ENCODE assay signal across 32 mouse cellular contexts in the genomic region with DNA sequence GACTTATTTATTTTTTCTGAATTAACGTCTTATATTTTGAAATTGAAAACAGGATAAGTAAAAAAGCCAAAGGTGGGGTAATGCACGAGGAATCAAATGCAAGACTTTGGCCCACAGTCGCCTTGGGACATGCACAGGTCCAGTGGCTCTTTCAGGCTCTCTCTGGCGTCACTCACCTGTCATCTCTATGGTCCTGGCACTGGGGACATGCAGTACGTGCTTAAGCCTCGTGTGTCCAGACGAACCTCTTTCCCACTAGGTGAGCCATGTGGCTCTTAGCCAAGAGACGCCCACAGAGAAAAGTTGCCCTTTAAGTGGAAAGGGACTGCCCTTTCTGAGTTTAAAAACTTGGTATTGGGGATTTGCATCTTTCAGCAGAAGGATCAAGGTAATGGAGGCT. TPM values are rescaled to one million over a fixed set of nuclear protein-coding genes. Genes with fewer than 3 reads are reported as not detected.
DNase-seq lines count a peak whose midpoint lies in the region; ATAC-seq and TF ChIP-seq lines count a peak whose summit lies in the region.
"Had no signal": no experiment of that assay in that cellular context is flagged by ENCODE, and none has a peak within 500 bp of the region (broad histone marks: within the 10 kb centered on the region; RNA-seq: fewer than 3 reads in every experiment).

No protein-coding gene starts in this region.

- 66% methylated on average over 8 of the region's 8 CpGs for WGBS in heart, embryonic 11.5 days (ENCODE audit: insufficient replicate concordance)
- 58% methylated on average over 8 of the region's 8 CpGs for WGBS in liver, embryonic 16.5 days (ENCODE audit: insufficient replicate concordance)
- 71% methylated on average over 8 of the region's 8 CpGs for WGBS in liver, embryonic 12.5 days (ENCODE audit: insufficient replicate concordance)
- WGBS in stomach, postnatal 0 days = 67% methylated on average over 8 of the region's 8 CpGs

- no peak for TF ChIP-seq CTCF in stomach, postnatal 0 days (IDR thresholded peaks at IDR 0.05; ENCODE audit: low read depth)

- H3K27ac ChIP-seq in heart, embryonic 11.5 days (ENCODE audit: low read depth, low read length) = no peak overlapping the region
- H3K27ac ChIP-seq in liver, embryonic 16.5 days (ENCODE audit: low read length) = no peak overlapping the region
- no peak overlapping the region for H3K27ac ChIP-seq in liver, embryonic 12.5 days
- peak overlapping the region; percentile 86 for H3K27ac ChIP-seq in brown adipose tissue, adult 24 weeks (replicated peaks; ENCODE audit: low read depth, low read length)
- no peak overlapping the region for H3K27ac ChIP-seq in stomach, postnatal 0 days (replicated peaks)
- H3K27ac ChIP-seq: embryonic facial prominence, embryonic 13.5 days; embryonic facial prominence, embryonic 15.5 days; forebrain, embryonic 10.5 days; forebrain, embryonic 12.5 days had no signal

- TF ChIP-seq EP300 in stomach, postnatal 0 days (optimal IDR thresholded peaks at IDR 0.05) = no peak

- no peak for ATAC-seq in heart, embryonic 11.5 days (replicated peaks; ENCODE audit: insufficient number of reproducible peaks, low FRiP score, low TSS enrichment)
- peak; percentile 72 for ATAC-seq in liver, embryonic 16.5 days (ENCODE audit: low read depth)
- no peak for ATAC-seq in liver, embryonic 12.5 days
- no peak for ATAC-seq in stomach, postnatal 0 days (ENCODE audit: low FRiP score, low TSS enrichment)
- ATAC-seq: activated CD4-positive, CD25-positive, alpha-beta regulatory T cell, adult 4 months; CD4-positive, CD25-positive, alpha-beta regulatory T cell, adult 4 months; forebrain, embryonic 14.5 days; forebrain, embryonic 16.5 days; Patski had no signal

- H3K9ac ChIP-seq in heart, embryonic 11.5 days (ENCODE audit: low read depth, low read length) = no peak overlapping the region
- H3K9ac ChIP-seq in liver, embryonic 16.5 days (ENCODE audit: low read depth, low read length) = no peak overlapping the region
- no peak overlapping the region for H3K9ac ChIP-seq in liver, embryonic 12.5 days
- no peak overlapping the region for H3K9ac ChIP-seq in stomach, postnatal 0 days (ENCODE audit: low read length)
- H3K9ac ChIP-seq: embryonic facial prominence, embryonic 13.5 days; embryonic facial prominence, embryonic 15.5 days; forebrain, embryonic 12.5 days had no signal

- no peak overlapping the region for H3K4me3 ChIP-seq in heart, embryonic 11.5 days (ENCODE audit: low read depth, low read length)
- no peak overlapping the region for H3K4me3 ChIP-seq in liver, embryonic 16.5 days (ENCODE audit: low read depth, low read length)
- no peak overlapping the region for H3K4me3 ChIP-seq in liver, embryonic 12.5 days
- no peak overlapping the region for H3K4me3 ChIP-seq in brown adipose tissue, adult 24 weeks (ENCODE audit: insufficient read depth, low read depth, low read length)
- H3K4me3 ChIP-seq in stomach, postnatal 0 days (ENCODE audit: low read depth, low read length) = no peak overlapping the region
- H3K4me3 ChIP-seq: embryonic facial prominence, embryonic 13.5 days; embryonic facial prominence, embryonic 15.5 days; erythroblast, embryonic 14.5 days; forebrain, embryonic 10.5 days; forebrain, embryonic 12.5 days had no signal

- DNase-seq in adrenal gland, postnatal 10 days = peak; percentile 65
- no peak for DNase-seq in adrenal gland, adult 2 months
- DNase-seq in heart, adult 11 months = peak; percentile 79
- DNase-seq in stomach, postnatal 0 days (ENCODE audit: low spot score) = no peak
- DNase-seq: B cell, adult 2 months; cerebellum, adult 11 months; cerebellum, adult 18-20 months; cerebellum, adult 8-10 months; cerebellum, adult 9-11 months; cerebellum, postnatal 14 days; cerebellum, postnatal 36 days; embryo, embryonic 11 days had no signal

- H3K27me3 ChIP-seq in heart, embryonic 11.5 days (ENCODE audit: control insufficient read depth, insufficient read depth, low read length) = peaks cover 9% of the 10 kb centered on the region
- no peaks in the 10 kb centered on the region for H3K27me3 ChIP-seq in liver, embryonic 16.5 days (ENCODE audit: control insufficient read depth, insufficient read depth, low read depth, low read length)
- H3K27me3 ChIP-seq in liver, embryonic 12.5 days (replicated peaks) = peaks cover 6% of the 10 kb centered on the region; the same call in 1 of the 2 replicates
- H3K27me3 ChIP-seq in stomach, postnatal 0 days (ENCODE audit: control insufficient read depth, insufficient read depth, low read length) = no peaks in the 10 kb centered on the region
- H3K27me3 ChIP-seq: CH12.LX had no signal

- no peaks in the 10 kb centered on the region for H3K9me3 ChIP-seq in heart, embryonic 11.5 days (replicated peaks; ENCODE audit: control insufficient read depth, low read length)
- H3K9me3 ChIP-seq in liver, embryonic 16.5 days (replicated peaks; ENCODE audit: control insufficient read depth, low read length) = no peaks in the 10 kb centered on the region
- H3K9me3 ChIP-seq in liver, embryonic 12.5 days (replicated peaks) = no peaks in the 10 kb centered on the region
- H3K9me3 ChIP-seq in stomach, postnatal 0 days (ENCODE audit: control insufficient read depth, low read length) = no peaks in the 10 kb centered on the region
- H3K9me3 ChIP-seq: embryonic facial prominence, embryonic 13.5 days; embryonic facial prominence, embryonic 15.5 days; forebrain, embryonic 10.5 days; forebrain, embryonic 12.5 days; G1E had no signal

- H3K4me1 ChIP-seq in heart, embryonic 11.5 days (ENCODE audit: control insufficient read depth, insufficient read depth, low read length) = no peaks in the 10 kb centered on the region
- no peaks in the 10 kb centered on the region for H3K4me1 ChIP-seq in liver, embryonic 16.5 days (ENCODE audit: control insufficient read depth, low read depth, low read length)
- no peaks in the 10 kb centered on the region for H3K4me1 ChIP-seq in liver, embryonic 12.5 days
- 0 out of 2 replicates have a peak, but pooled peaks cover 2% of the 10 kb centered on the region for H3K4me1 ChIP-seq in brown adipose tissue, adult 24 weeks (ENCODE audit: control insufficient read depth, insufficient read depth, insufficient read length, low read length)
- no peaks in the 10 kb centered on the region for H3K4me1 ChIP-seq in stomach, postnatal 0 days (replicated peaks; ENCODE audit: control insufficient read depth, insufficient read depth)
- H3K4me1 ChIP-seq: embryonic facial prominence, embryonic 13.5 days; embryonic facial prominence, embryonic 15.5 days; forebrain, embryonic 12.5 days had no signal

- no peak overlapping the region for H3K4me2 ChIP-seq in heart, embryonic 11.5 days
- H3K4me2 ChIP-seq in liver, embryonic 16.5 days (ENCODE audit: low read depth, low read length) = no peak overlapping the region
- H3K4me2 ChIP-seq in liver, embryonic 12.5 days = no peak overlapping the region
- H3K4me2 ChIP-seq in stomach, postnatal 0 days (replicated peaks; ENCODE audit: low read depth) = no peak overlapping the region
- H3K4me2 ChIP-seq: embryonic facial prominence, embryonic 13.5 days; embryonic facial prominence, embryonic 15.5 days; forebrain, embryonic 12.5 days had no signal

- H3K36me3 ChIP-seq in heart, embryonic 11.5 days (ENCODE audit: control insufficient read depth, insufficient read depth, low read length) = no peaks in the 10 kb centered on the region
- H3K36me3 ChIP-seq in liver, embryonic 16.5 days (ENCODE audit: control insufficient read depth, insufficient read depth) = no peaks in the 10 kb centered on the region
- H3K36me3 ChIP-seq in liver, embryonic 12.5 days = no peaks in the 10 kb centered on the region
- H3K36me3 ChIP-seq in stomach, postnatal 0 days (ENCODE audit: control insufficient read depth, insufficient read depth, low read length) = no peaks in the 10 kb centered on the region
- H3K36me3 ChIP-seq: embryonic facial prominence, embryonic 13.5 days; embryonic facial prominence, embryonic 15.5 days; forebrain, embryonic 10.5 days; forebrain, embryonic 12.5 days; G1E had no signal

RNA-seq across cellular contexts. Expression of a gene that starts 7.5 kb away (rescaled TPM):
- 10 to 100 TPM; 11.2 to 46.7 TPM for total RNA-seq in adrenal gland, postnatal 10 days (2021)
- total RNA-seq in adrenal gland, adult 2 months (2021) = 10 to 100 TPM; 13.3 to 14.2 TPM
- polyA plus RNA-seq in adrenal gland, adult 2 months (2012; rRNA removed) = 13.0 and 22.4 TPM in 2 replicates
- polyA plus RNA-seq in heart, embryonic 11.5 days (2014; fragmentation: Nextera tagmentation; extraction: Ambion mirVana) = 0.15 TPM in 1 of 2 replicates, not detected in the other
- polyA plus RNA-seq in liver, embryonic 16.5 days (2015; fragmentation: Nextera tagmentation; extraction: Ambion mirVana) = 0.27 TPM in 2 replicates
- polyA plus RNA-seq in liver, embryonic 12.5 days (2016; fragmentation: Nextera tagmentation; extraction: Ambion mirVana) = 0.18 and 0.54 TPM in 2 replicates
- 13.8 and 36.9 TPM in 2 replicates for polyA plus RNA-seq in brown adipose tissue, adult 24 weeks (2012; ENCODE audit: insufficient read depth, insufficient read length, missing spikeins)
- polyA plus RNA-seq in stomach, postnatal 0 days (2015; fragmentation: Nextera tagmentation; extraction: Ambion mirVana) = 6.8 and 7.5 TPM in 2 replicates
- total RNA-seq: CH12.LX, G1E had no signal
- polyA plus RNA-seq: CD4-positive, CD25-positive, alpha-beta regulatory T cell, adult 4 months; embryonic facial prominence, embryonic 11.5 days; embryonic facial prominence, embryonic 13.5 days; erythroblast, embryonic 14.5 days; forebrain, embryonic 10.5 days; forebrain, embryonic 12.5 days; forebrain, embryonic 16.5 days; G1E; Patski had no signal

RNA-seq across cellular contexts. Expression of a gene that starts 34.5 kb away (rescaled TPM):
- total RNA-seq in adrenal gland, postnatal 10 days (2021) = 1 to 10 TPM; 7.1 to 7.7 TPM
- 1 to 10 TPM in 1 of 2 experiments, under 1 TPM in 1; 0.38 to 1.6 TPM for total RNA-seq in adrenal gland, adult 2 months (2021)
- 0.12 and 0.44 TPM in 2 replicates for polyA plus RNA-seq in adrenal gland, adult 2 months (2012; rRNA removed)
- 28.1 and 30.5 TPM in 2 replicates for polyA plus RNA-seq in heart, embryonic 11.5 days (2014; fragmentation: Nextera tagmentation; extraction: Ambion mirVana)
- polyA plus RNA-seq in liver, embryonic 16.5 days (2015; fragmentation: Nextera tagmentation; extraction: Ambion mirVana) = 4.7 and 4.8 TPM in 2 replicates
- 8.6 and 9.6 TPM in 2 replicates for polyA plus RNA-seq in liver, embryonic 12.5 days (2016; fragmentation: Nextera tagmentation; extraction: Ambion mirVana)
- not detected in 2 replicates for polyA plus RNA-seq in brown adipose tissue, adult 24 weeks (2012; ENCODE audit: insufficient read depth, insufficient read length, missing spikeins)
- polyA plus RNA-seq in stomach, postnatal 0 days (2015; fragmentation: Nextera tagmentation; extraction: Ambion mirVana) = 7.0 and 8.7 TPM in 2 replicates
- polyA plus RNA-seq: erythroblast, embryonic 14.5 days had no signal

RNA-seq across cellular contexts. Expression of a gene that starts 35.7 kb away (rescaled TPM):
- total RNA-seq in adrenal gland, postnatal 10 days (2021) = 100 to 1,000 TPM; 334 to 776 TPM
- total RNA-seq in adrenal gland, adult 2 months (2021) = 10 to 100 TPM; 37.6 to 52.1 TPM
- polyA plus RNA-seq in adrenal gland, adult 2 months (2012; rRNA removed) = 57.5 and 75.4 TPM in 2 replicates
- 8.8 and 33.6 TPM in 2 replicates for polyA plus RNA-seq in heart, embryonic 11.5 days (2014; fragmentation: Nextera tagmentation; extraction: Ambion mirVana)
- 2,010 and 2,083 TPM in 2 replicates for polyA plus RNA-seq in liver, embryonic 16.5 days (2015; fragmentation: Nextera tagmentation; extraction: Ambion mirVana)
- 1,432 and 1,434 TPM in 2 replicates for polyA plus RNA-seq in liver, embryonic 12.5 days (2016; fragmentation: Nextera tagmentation; extraction: Ambion mirVana)
- 193 and 359 TPM in 2 replicates for polyA plus RNA-seq in brown adipose tissue, adult 24 weeks (2012; ENCODE audit: insufficient read depth, insufficient read length, missing spikeins)
- 21.3 and 31.7 TPM in 2 replicates for polyA plus RNA-seq in stomach, postnatal 0 days (2015; fragmentation: Nextera tagmentation; extraction: Ambion mirVana)
- total RNA-seq: common myeloid progenitor, adult 5-6 weeks; G1E had no signal
- polyA plus RNA-seq: activated CD4-positive, CD25-positive, alpha-beta regulatory T cell, adult 4 months; CD4-positive, CD25-positive, alpha-beta regulatory T cell, adult 4 months; G1E had no signal

RNA-seq across cellular contexts. Expression of a gene that starts 43.2 kb away (rescaled TPM):
- total RNA-seq in adrenal gland, postnatal 10 days (2021) = 1 to 10 TPM; 1.3 to 3.2 TPM
- not detected for total RNA-seq in adrenal gland, adult 2 months (2021)
- polyA plus RNA-seq in adrenal gland, adult 2 months (2012; rRNA removed) = not detected in 2 replicates
- 0.06 TPM in 1 of 2 replicates, not detected in the other for polyA plus RNA-seq in heart, embryonic 11.5 days (2014; fragmentation: Nextera tagmentation; extraction: Ambion mirVana)
- polyA plus RNA-seq in liver, embryonic 16.5 days (2015; fragmentation: Nextera tagmentation; extraction: Ambion mirVana) = 6.7 and 7.1 TPM in 2 replicates
- 3.2 and 3.5 TPM in 2 replicates for polyA plus RNA-seq in liver, embryonic 12.5 days (2016; fragmentation: Nextera tagmentation; extraction: Ambion mirVana)
- polyA plus RNA-seq in brown adipose tissue, adult 24 weeks (2012; ENCODE audit: insufficient read depth, insufficient read length, missing spikeins) = not detected in 2 replicates
- 0.02 and 0.11 TPM in 2 replicates for polyA plus RNA-seq in stomach, postnatal 0 days (2015; fragmentation: Nextera tagmentation; extraction: Ambion mirVana)
- total RNA-seq: adrenal gland, adult 18-20 months; adrenal gland, postnatal 36 days; CH12.LX; common myeloid progenitor, adult 5-6 weeks; G1E had no signal
- polyA plus RNA-seq: activated CD4-positive, CD25-positive, alpha-beta regulatory T cell, adult 4 months; CD4-positive, CD25-positive, alpha-beta regulatory T cell, adult 4 months; embryonic facial prominence, embryonic 11.5 days; embryonic facial prominence, embryonic 13.5 days; embryonic facial prominence, embryonic 15.5 days; erythroblast, embryonic 14.5 days; forebrain, embryonic 10.5 days; forebrain, embryonic 12.5 days; G1E; Patski had no signal

RNA-seq across cellular contexts. Expression of a gene that starts 46.0 kb away (rescaled TPM):
- total RNA-seq in adrenal gland, postnatal 10 days (2021) = 10 to 100 TPM; 15.1 to 16.0 TPM
- total RNA-seq in adrenal gland, adult 2 months (2021) = 10 to 100 TPM; 26.3 to 65.2 TPM
- 3.6 and 6.6 TPM in 2 replicates for polyA plus RNA-seq in adrenal gland, adult 2 months (2012; rRNA removed)
- polyA plus RNA-seq in heart, embryonic 11.5 days (2014; fragmentation: Nextera tagmentation; extraction: Ambion mirVana) = 7.4 and 8.5 TPM in 2 replicates
- 1.7 and 1.9 TPM in 2 replicates for polyA plus RNA-seq in liver, embryonic 16.5 days (2015; fragmentation: Nextera tagmentation; extraction: Ambion mirVana)
- 0.66 and 0.97 TPM in 2 replicates for polyA plus RNA-seq in liver, embryonic 12.5 days (2016; fragmentation: Nextera tagmentation; extraction: Ambion mirVana)
- polyA plus RNA-seq in brown adipose tissue, adult 24 weeks (2012; ENCODE audit: insufficient read depth, insufficient read length, missing spikeins) = 4.4 and 5.5 TPM in 2 replicates
- polyA plus RNA-seq in stomach, postnatal 0 days (2015; fragmentation: Nextera tagmentation; extraction: Ambion mirVana) = 14.3 and 14.6 TPM in 2 replicates
- polyA plus RNA-seq: erythroblast, embryonic 14.5 days; G1E had no signal

Comparison
In these comparisons a context has a peak if more than half of its experiments do, and no peak if none do; other contexts are left out.
1. DNase-seq: peak in adrenal gland, postnatal 10 days (single experiment) and heart, adult 11 months (single experiment); none in adrenal gland, adult 2 months (single experiment) and stomach, postnatal 0 days (single experiment).